Mouse (Mus musculus): ENCODE data around the gene Prss50.

- TF ChIP-seq POLR2A (IDR thresholded peaks at IDR 0.05; ENCODE audit: control insufficient read depth, extremely low read depth, insufficient read depth, low read length, poor library complexity) (peak; percentile 68), CTCF (IDR thresholded peaks at IDR 0.05; ENCODE audit: borderline replicate concordance, control insufficient read depth, extremely low read depth, insufficient read depth, low read length, poor library complexity) (peak; percentile 8; the same call in 1 of the 2 replicates)
Observed at GRCm38 (mm10) chr9:110879998-110880561, 22.3 kb downstream of the Prss50 start, which contains the start of gene Tmie.

All from thymus, adult 2 months (tissue).